Mouse (Mus musculus) gastrocnemius, postnatal 10 days (tissue): ENCODE data around the gene Maml2. TPM values are rescaled to one million over a fixed set of nuclear protein-coding genes. Genes with fewer than 3 reads are reported as not detected.

ENCODE experiments used
- DNase-seq: peaks from one replicate; pipeline ENCODE4 v3.0.0; 2021; ENCODE audit warnings: mixed read lengths
- total RNA-seq, 2 experiments: library from RNA; stranded (reverse); gene quantifications; 2 replicates each; pipeline ENCODE4 v1.2.3; 2021

Maml2 gene
- total RNA-seq, 2 experiments from 2014 or later: 5.6 to 6.8 TPM

- no peak for DNase-seq
These were observed 318.7 kb downstream of the Maml2 start for GRCm38 (mm10) chr9:13616383-13617009.

- no peak for DNase-seq
These were observed 323.0 kb downstream of the Maml2 start for GRCm38 (mm10) chr9:13620794-13621193.

GRCm38 (mm10) chr9:13621941-13622340 lies 324.2 kb downstream of the Maml2 start:
- no peak for DNase-seq

GRCm38 (mm10) chr9:13622426-13622825 lies 324.7 kb downstream of the Maml2 start:
- DNase-seq: no peak

GRCm38 (mm10) chr9:13623892-13624422 lies 326.2 kb downstream of the Maml2 start:
- DNase-seq: no peak

GRCm38 (mm10) chr9:13624780-13625179 lies 327.0 kb downstream of the Maml2 start:
- no peak for DNase-seq

GRCm38 (mm10) chr9:13625215-13625614 lies 327.5 kb downstream of the Maml2 start:
- no peak for DNase-seq

- no peak for DNase-seq
These were observed 328.7 kb downstream of the Maml2 start for GRCm38 (mm10) chr9:13626480-13626879.

- DNase-seq: peak; percentile 20
These were observed 335.6 kb downstream of the Maml2 start for GRCm38 (mm10) chr9:13633371-13633770.

GRCm38 (mm10) chr9:13639655-13640054 lies 341.9 kb downstream of the Maml2 start:
- no peak for DNase-seq

GRCm38 (mm10) chr9:13645153-13645552 lies 347.4 kb downstream of the Maml2 start:
- peak; percentile 16 for DNase-seq

- DNase-seq: no peak
These were observed 353.3 kb downstream of the Maml2 start for GRCm38 (mm10) chr9:13651065-13651464.

- no peak for DNase-seq
These were observed 354.1 kb downstream of the Maml2 start for GRCm38 (mm10) chr9:13651828-13652227.

- no peak for DNase-seq
These were observed 354.7 kb downstream of the Maml2 start for GRCm38 (mm10) chr9:13652389-13652877.

- no peak for DNase-seq
These were observed 355.2 kb downstream of the Maml2 start for GRCm38 (mm10) chr9:13652917-13653316.

- no peak for DNase-seq
These were observed 364.2 kb downstream of the Maml2 start for GRCm38 (mm10) chr9:13661768-13662623.

GRCm38 (mm10) chr9:13665487-13665969 lies 367.8 kb downstream of the Maml2 start:
- DNase-seq: no peak

GRCm38 (mm10) chr9:13667955-13668354 lies 370.2 kb downstream of the Maml2 start:
- DNase-seq: no peak

GRCm38 (mm10) chr9:13668742-13669141 lies 371.0 kb downstream of the Maml2 start:
- no peak for DNase-seq

GRCm38 (mm10) chr9:13671125-13671769 lies 373.5 kb downstream of the Maml2 start:
- DNase-seq: no peak

GRCm38 (mm10) chr9:13673304-13673703 lies 375.5 kb downstream of the Maml2 start:
- no peak for DNase-seq

GRCm38 (mm10) chr9:13678026-13678425 lies 380.3 kb downstream of the Maml2 start:
- DNase-seq: no peak
